Comparison of ENCODE assay signal across 8 mouse cellular contexts in the genomic region with DNA sequence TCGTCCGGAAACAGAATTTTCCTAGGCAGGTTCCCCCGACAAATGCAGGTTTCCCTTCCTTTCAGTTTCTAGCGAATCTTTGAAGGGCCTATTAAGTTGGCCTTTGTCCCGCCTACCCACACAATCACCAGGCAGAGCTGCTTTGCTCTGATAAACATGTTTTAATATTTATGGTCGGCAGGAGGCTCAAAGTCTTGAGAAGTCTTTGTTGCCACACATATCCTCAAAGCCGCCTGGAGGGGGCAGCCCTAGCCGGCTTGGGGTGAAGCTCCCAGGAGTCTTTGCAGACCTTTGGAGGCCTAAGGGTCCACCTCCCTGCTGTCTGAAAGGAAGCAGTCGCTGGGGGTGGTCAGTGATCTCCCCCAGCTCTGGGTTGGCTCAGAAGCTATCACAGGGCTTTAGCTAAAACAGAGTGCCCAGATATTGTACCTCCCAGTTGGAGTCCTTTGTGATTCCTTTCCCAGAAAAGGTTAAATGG. TPM values are rescaled to one million over a fixed set of nuclear protein-coding genes. Genes with fewer than 3 reads are reported as not detected.
DNase-seq lines count a peak whose midpoint lies in the region; ATAC-seq and TF ChIP-seq lines count a peak whose summit lies in the region.

No protein-coding gene starts in this region.

- ATAC-seq in forebrain, postnatal 0 days = peak; percentile 79
- ATAC-seq in hindbrain, embryonic 12.5 days (ENCODE audit: low FRiP score) = peak; percentile 51

- H3K4me1 ChIP-seq in cerebellum, adult 2 months (ENCODE audit: control insufficient read depth, insufficient read depth, low read length) = no peaks in the 10 kb centered on the region
- H3K4me1 ChIP-seq in forebrain, postnatal 0 days (ENCODE audit: insufficient read depth) = peaks cover 7% of the 10 kb centered on the region; the same call in 1 of the 2 replicates
- peaks cover 13% of the 10 kb centered on the region for H3K4me1 ChIP-seq in hindbrain, embryonic 12.5 days

- peak overlapping the region; percentile 95 for H3K4me2 ChIP-seq in forebrain, postnatal 0 days (ENCODE audit: low read depth)
- peak overlapping the region; percentile 92 for H3K4me2 ChIP-seq in hindbrain, embryonic 12.5 days (replicated peaks)

- H3K9ac ChIP-seq in forebrain, postnatal 0 days = peak overlapping the region; percentile 87
- H3K9ac ChIP-seq in hindbrain, embryonic 12.5 days = peak overlapping the region; percentile 90

- peak overlapping the region; percentile 51; the same call in 1 of the 2 replicates for H3K27ac ChIP-seq in cerebellum, adult 2 months (ENCODE audit: insufficient read depth, low read length)
- H3K27ac ChIP-seq in forebrain, postnatal 0 days (ENCODE audit: low read depth, low read length) = peak overlapping the region; percentile 88
- peak overlapping the region; percentile 89 for H3K27ac ChIP-seq in hindbrain, embryonic 12.5 days

- H3K36me3 ChIP-seq in forebrain, postnatal 0 days (ENCODE audit: insufficient read depth) = peaks cover 18% of the 10 kb centered on the region
- peaks cover 14% of the 10 kb centered on the region for H3K36me3 ChIP-seq in hindbrain, embryonic 12.5 days

- 2% methylated on average over 9 of the region's 9 CpGs for WGBS in cerebellum, adult 2 months
- 2% methylated on average over 9 of the region's 9 CpGs for WGBS in forebrain, postnatal 0 days
- under 1% methylated on average over 9 of the region's 9 CpGs for WGBS in hindbrain, embryonic 12.5 days

- no peaks in the 10 kb centered on the region for H3K9me3 ChIP-seq in forebrain, postnatal 0 days (ENCODE audit: low read length)
- H3K9me3 ChIP-seq in hindbrain, embryonic 12.5 days (replicated peaks) = no peaks in the 10 kb centered on the region

- H3K27me3 ChIP-seq in cerebellum, adult 2 months (ENCODE audit: control insufficient read depth, insufficient read depth, low read length) = no peaks in the 10 kb centered on the region
- H3K27me3 ChIP-seq in forebrain, postnatal 0 days (ENCODE audit: insufficient read depth, low read length) = no peaks in the 10 kb centered on the region
- H3K27me3 ChIP-seq in hindbrain, embryonic 12.5 days = 0 out of 2 replicates have a peak, but pooled peaks cover 3% of the 10 kb centered on the region

- no peak for TF ChIP-seq POLR2A in cerebellum, adult 2 months (IDR thresholded peaks at IDR 0.05; ENCODE audit: borderline replicate concordance, insufficient read depth, low read length)

- peak; percentile 93 for DNase-seq in NIH3T3 (ENCODE audit: low read depth)
- peak; percentile 46 to 59 for DNase-seq in cerebellum, adult 2 months
- DNase-seq in forebrain, postnatal 0 days = peak; percentile 86
- peak; percentile 50 for DNase-seq in left cerebral cortex, adult 11 months (ENCODE audit: low spot score)
- DNase-seq in lung, postnatal 4 days = peak; percentile 90 to 93
- peak; percentile 90 for DNase-seq in retina, postnatal 1 day
- peak; percentile 62 for DNase-seq in urinary bladder, postnatal 25 days (ENCODE audit: low spot score)

- H3K4me3 ChIP-seq in cerebellum, adult 2 months (replicated peaks; ENCODE audit: insufficient read depth, low read depth, low read length) = peak overlapping the region; percentile 80
- peak overlapping the region; percentile 88 for H3K4me3 ChIP-seq in forebrain, postnatal 0 days (ENCODE audit: low read depth, low read length)
- H3K4me3 ChIP-seq in hindbrain, embryonic 12.5 days = peak overlapping the region; percentile 90

- peak; percentile 45; the same call in 1 of the 2 replicates for TF ChIP-seq CTCF in cerebellum, adult 2 months (IDR thresholded peaks at IDR 0.05; ENCODE audit: borderline replicate concordance, insufficient read depth, low read depth, low read length)
- TF ChIP-seq CTCF in forebrain, postnatal 0 days (IDR thresholded peaks at IDR 0.05; ENCODE audit: low read depth) = peak; percentile 79

RNA-seq across cellular contexts. Expression of gene Slc25a1, which starts 0.6 kb away (rescaled TPM):
- 64.4 and 76.5 TPM in 2 replicates for polyA plus RNA-seq in cerebellum, adult 2 months (2012; rRNA removed)
- total RNA-seq in forebrain, postnatal 0 days (2014; rRNA removed) = 150 and 158 TPM in 2 replicates
- 143 and 146 TPM in 2 replicates for polyA plus RNA-seq in forebrain, postnatal 0 days (2015; fragmentation: Nextera tagmentation; extraction: Ambion mirVana)
- 142 and 153 TPM in 2 replicates for polyA plus RNA-seq in hindbrain, embryonic 12.5 days (2016; fragmentation: Nextera tagmentation; extraction: Ambion mirVana)

RNA-seq across cellular contexts. Expression of gene Gsc2, which starts 13.8 kb away (rescaled TPM):
- polyA plus RNA-seq in cerebellum, adult 2 months (2012; rRNA removed) = not detected in 2 replicates
- total RNA-seq in forebrain, postnatal 0 days (2014; rRNA removed) = not detected in 2 replicates
- not detected in 2 replicates for polyA plus RNA-seq in forebrain, postnatal 0 days (2015; fragmentation: Nextera tagmentation; extraction: Ambion mirVana)
- 1.1 and 2.6 TPM in 2 replicates for polyA plus RNA-seq in hindbrain, embryonic 12.5 days (2016; fragmentation: Nextera tagmentation; extraction: Ambion mirVana)

RNA-seq across cellular contexts. Expression of gene Ess2, which starts 17.5 kb away (rescaled TPM):
- 41.5 and 41.7 TPM in 2 replicates for polyA plus RNA-seq in cerebellum, adult 2 months (2012; rRNA removed)
- total RNA-seq in forebrain, postnatal 0 days (2014; rRNA removed) = 50.4 and 50.5 TPM in 2 replicates
- polyA plus RNA-seq in forebrain, postnatal 0 days (2015; fragmentation: Nextera tagmentation; extraction: Ambion mirVana) = 41.5 and 46.2 TPM in 2 replicates
- 50.0 and 51.1 TPM in 2 replicates for polyA plus RNA-seq in hindbrain, embryonic 12.5 days (2016; fragmentation: Nextera tagmentation; extraction: Ambion mirVana)

RNA-seq across cellular contexts. Expression of gene Tssk2, which starts 30.2 kb away (rescaled TPM):
- not detected in 2 replicates for polyA plus RNA-seq in cerebellum, adult 2 months (2012; rRNA removed)
- not detected in 2 replicates for total RNA-seq in forebrain, postnatal 0 days (2014; rRNA removed)
- polyA plus RNA-seq in forebrain, postnatal 0 days (2015; fragmentation: Nextera tagmentation; extraction: Ambion mirVana) = not detected in 2 replicates
- 0.17 and 0.21 TPM in 2 replicates for polyA plus RNA-seq in hindbrain, embryonic 12.5 days (2016; fragmentation: Nextera tagmentation; extraction: Ambion mirVana)

RNA-seq across cellular contexts. Expression of gene Dgcr2, which starts 30.3 kb away (rescaled TPM):
- polyA plus RNA-seq in cerebellum, adult 2 months (2012; rRNA removed) = 145 and 162 TPM in 2 replicates
- 97.7 and 139 TPM in 2 replicates for total RNA-seq in forebrain, postnatal 0 days (2014; rRNA removed)
- 73.7 and 90.7 TPM in 2 replicates for polyA plus RNA-seq in forebrain, postnatal 0 days (2015; fragmentation: Nextera tagmentation; extraction: Ambion mirVana)
- 101 and 106 TPM in 2 replicates for polyA plus RNA-seq in hindbrain, embryonic 12.5 days (2016; fragmentation: Nextera tagmentation; extraction: Ambion mirVana)

Comparison
In these comparisons a context has a peak if more than half of its experiments do, and no peak if none do; other contexts are left out.
1. Peak in every context shown above with its lines: DNase-seq, ATAC-seq, H3K4me3 ChIP-seq and H3K27ac ChIP-seq.